Mouse (Mus musculus): ENCODE data around the gene Myh9. TPM values are rescaled to one million over a fixed set of nuclear protein-coding genes. Genes with fewer than 3 reads are reported as not detected.
"Not testable (repeated sequence)": the region's sequence is repeated elsewhere in the genome, so short reads cannot be mapped to it uniquely, and the experiment has no call there.

Myh9 gene
- polyA plus RNA-seq, 1 experiment from 2014 or later = 14.6 TPM

- Histone ChIP-seq H3K27me3 (ENCODE audit: control insufficient read depth, insufficient read depth, low read length) (no peaks in the 10 kb centered on the region), H3K4me2 (replicated peaks) (no peak overlapping the region), H3K36me3 (replicated peaks; ENCODE audit: control insufficient read depth, insufficient read depth) (no peaks in the 10 kb centered on the region), H3K4me1 (replicated peaks; ENCODE audit: control insufficient read depth, insufficient read depth, low read length) (no peaks in the 10 kb centered on the region), H3K9ac (no peak overlapping the region), H3K4me3 (replicated peaks; ENCODE audit: low read length) (no peak overlapping the region), H3K9me3 (ENCODE audit: control insufficient read depth, low read length) (no peaks in the 10 kb centered on the region), H3K27ac (no peak overlapping the region)
- 91% methylated on average over 1 of the region's 1 CpGs for WGBS
- no peak for ATAC-seq (ENCODE audit: low FRiP score)
- no peak for DNase-seq (ENCODE audit: low spot score)
These were observed 95.6 kb downstream of the Myh9 start for GRCm38 (mm10) chr15:77746326-77746725.

- ATAC-seq (ENCODE audit: low FRiP score) = no peak
- no peak overlapping the region for H3K27ac ChIP-seq
- no peak overlapping the region for H3K4me3 ChIP-seq (replicated peaks; ENCODE audit: low read length)
- no peak for DNase-seq (ENCODE audit: low spot score)
- H3K9ac ChIP-seq = no peak overlapping the region
- H3K4me1 ChIP-seq (replicated peaks; ENCODE audit: control insufficient read depth, insufficient read depth, low read length) = no peaks in the 10 kb centered on the region
- H3K36me3 ChIP-seq (replicated peaks; ENCODE audit: control insufficient read depth, insufficient read depth) = no peaks in the 10 kb centered on the region
- H3K27me3 ChIP-seq (ENCODE audit: control insufficient read depth, insufficient read depth, low read length) = no peaks in the 10 kb centered on the region
- no peak overlapping the region for H3K4me2 ChIP-seq (replicated peaks)
- no peaks in the 10 kb centered on the region for H3K9me3 ChIP-seq (ENCODE audit: control insufficient read depth, low read length)
These were observed 96.9 kb downstream of the Myh9 start for GRCm38 (mm10) chr15:77745081-77745480.

DNA sequence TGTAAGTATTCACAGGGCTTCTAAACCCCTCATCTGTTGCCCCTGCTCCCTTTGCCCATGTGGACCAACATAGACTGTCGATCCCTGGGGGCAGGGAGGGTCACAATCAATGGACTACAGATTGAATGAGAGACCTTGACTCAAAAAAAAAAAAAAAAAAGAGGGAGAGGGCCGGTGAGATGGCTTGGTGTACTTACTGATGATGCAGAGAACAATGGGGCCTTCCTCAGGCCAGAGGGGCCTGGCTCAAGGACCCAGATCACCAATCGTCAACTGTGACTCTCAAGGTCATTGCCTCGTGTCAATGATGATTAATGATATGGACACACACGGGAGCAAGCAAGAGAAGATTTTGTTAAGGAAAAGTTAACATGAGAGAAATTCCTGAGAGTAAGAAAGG, 97.3 kb downstream of the Myh9 start:
- WGBS = 52% methylated on average over 5 of the region's 5 CpGs
- DNase-seq (ENCODE audit: low spot score) = no peak
- no peaks in the 10 kb centered on the region for H3K9me3 ChIP-seq (ENCODE audit: control insufficient read depth, low read length)
- H3K27ac ChIP-seq = no peak overlapping the region
- no peak overlapping the region for H3K9ac ChIP-seq
- no peaks in the 10 kb centered on the region for H3K4me1 ChIP-seq (replicated peaks; ENCODE audit: control insufficient read depth, insufficient read depth, low read length)
- no peak overlapping the region for H3K4me2 ChIP-seq (replicated peaks)
- no peak for ATAC-seq (ENCODE audit: low FRiP score)
- H3K27me3 ChIP-seq (ENCODE audit: control insufficient read depth, insufficient read depth, low read length) = no peaks in the 10 kb centered on the region
- H3K36me3 ChIP-seq (replicated peaks; ENCODE audit: control insufficient read depth, insufficient read depth) = no peaks in the 10 kb centered on the region
- H3K4me3 ChIP-seq (replicated peaks; ENCODE audit: low read length) = no peak overlapping the region

DNA sequence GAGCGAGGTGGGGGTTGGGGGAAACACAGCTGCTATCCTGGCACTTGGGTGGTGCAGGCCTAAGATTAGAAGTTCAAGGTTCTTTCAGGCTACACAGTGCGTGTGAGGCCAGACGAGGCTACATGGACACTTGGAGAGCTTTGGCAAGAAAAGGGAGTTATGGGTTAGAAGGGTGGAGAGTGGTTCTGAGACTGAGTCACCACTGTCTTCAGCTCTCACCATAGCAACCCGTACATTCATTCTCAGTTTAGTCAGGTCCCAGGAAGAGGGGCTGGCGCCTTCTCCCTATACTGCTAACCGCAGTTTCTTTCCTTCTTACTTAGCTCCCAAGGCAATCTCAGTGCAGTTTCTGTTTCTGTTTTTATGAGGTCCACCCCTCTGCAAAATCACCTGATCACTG, 100.4 kb downstream of the Myh9 start:
- ATAC-seq (ENCODE audit: low FRiP score); H3K9me3 ChIP-seq (ENCODE audit: control insufficient read depth, low read length); H3K27me3 ChIP-seq (ENCODE audit: control insufficient read depth, insufficient read depth, low read length); H3K9ac ChIP-seq; DNase-seq (ENCODE audit: low spot score); H3K4me1 ChIP-seq (replicated peaks; ENCODE audit: control insufficient read depth, insufficient read depth, low read length); H3K4me2 ChIP-seq (replicated peaks); H3K36me3 ChIP-seq (replicated peaks; ENCODE audit: control insufficient read depth, insufficient read depth); H3K27ac ChIP-seq; H3K4me3 ChIP-seq (replicated peaks; ENCODE audit: low read length): not testable (repeated sequence)
- 90% methylated on average over 6 of the region's 6 CpGs for WGBS

DNA sequence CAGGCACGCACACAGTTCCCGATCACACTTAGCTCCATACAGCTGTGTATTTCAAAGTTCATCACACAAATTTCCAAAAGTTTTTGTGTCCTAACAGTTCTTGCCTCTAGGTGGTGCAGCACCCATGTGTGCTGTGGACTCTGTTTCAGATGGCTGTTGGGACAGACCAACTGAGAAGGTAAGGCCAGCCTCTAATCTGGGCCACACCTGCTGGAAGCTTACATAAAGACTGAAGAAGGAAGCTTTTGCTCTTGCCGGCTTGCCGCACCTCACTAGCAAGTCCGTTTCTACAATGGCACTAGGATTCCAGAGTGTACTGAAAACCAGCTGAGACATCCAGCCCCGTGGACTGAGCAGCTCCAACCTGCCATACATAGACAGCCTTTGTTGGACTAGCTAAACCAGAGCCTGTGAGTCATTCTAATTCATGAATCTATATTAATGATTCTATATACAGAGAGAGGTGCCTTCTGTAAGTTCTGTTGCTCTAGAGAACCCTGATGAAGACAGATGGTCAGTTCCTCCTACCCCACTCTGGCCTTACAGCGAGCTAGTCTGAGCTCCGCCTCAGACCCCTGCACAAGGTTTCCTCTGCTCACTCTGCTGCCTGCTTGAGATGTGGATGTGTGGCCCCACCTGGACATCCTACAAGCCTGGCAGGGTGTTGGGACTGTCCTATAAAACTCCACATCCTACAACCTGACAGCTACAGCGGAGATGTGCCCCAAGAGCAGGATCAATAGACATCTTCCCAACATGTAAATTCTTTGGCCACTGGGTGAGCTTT, 101.3 kb downstream of the Myh9 start:
- no peak overlapping the region for H3K4me3 ChIP-seq (replicated peaks; ENCODE audit: low read length)
- no peak overlapping the region for H3K27ac ChIP-seq
- 83% methylated on average over 9 of the region's 9 CpGs for WGBS
- no peaks in the 10 kb centered on the region for H3K4me1 ChIP-seq (replicated peaks; ENCODE audit: control insufficient read depth, insufficient read depth, low read length)
- H3K4me2 ChIP-seq (replicated peaks) = no peak overlapping the region
- DNase-seq (ENCODE audit: low spot score) (no peak), ATAC-seq (ENCODE audit: low FRiP score) (no peak)
- no peak overlapping the region for H3K9ac ChIP-seq
- no peaks in the 10 kb centered on the region for H3K36me3 ChIP-seq (replicated peaks; ENCODE audit: control insufficient read depth, insufficient read depth)
- no peaks in the 10 kb centered on the region for H3K27me3 ChIP-seq (ENCODE audit: control insufficient read depth, insufficient read depth, low read length)
- no peaks in the 10 kb centered on the region for H3K9me3 ChIP-seq (ENCODE audit: control insufficient read depth, low read length)

DNA sequence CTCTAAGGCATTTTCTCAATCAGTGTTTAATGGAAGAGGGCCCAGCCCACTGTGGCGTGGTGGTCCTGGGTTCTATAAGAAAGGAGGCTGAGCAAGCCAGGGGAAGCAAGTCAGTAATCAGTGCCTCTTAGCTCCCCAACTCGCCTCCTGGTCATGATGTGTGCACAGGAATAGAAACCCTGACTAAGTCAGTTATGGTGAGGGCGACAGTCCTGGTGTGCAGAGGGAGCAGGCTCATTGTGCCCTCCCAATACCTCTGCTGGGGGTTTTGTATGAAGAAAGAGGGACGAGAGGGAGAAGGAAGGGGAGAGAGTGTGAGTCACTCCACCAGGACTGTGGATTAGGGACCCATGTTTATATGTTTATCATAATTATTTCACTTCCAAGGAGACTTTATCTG, 108.1 kb downstream of the Myh9 start:
- not testable (repeated sequence) for H3K27me3 ChIP-seq (ENCODE audit: control insufficient read depth, insufficient read depth, low read length); H3K27ac ChIP-seq; H3K36me3 ChIP-seq (replicated peaks; ENCODE audit: control insufficient read depth, insufficient read depth); H3K9ac ChIP-seq; H3K4me1 ChIP-seq (replicated peaks; ENCODE audit: control insufficient read depth, insufficient read depth, low read length); H3K4me2 ChIP-seq (replicated peaks); ATAC-seq (ENCODE audit: low FRiP score); DNase-seq (ENCODE audit: low spot score); H3K4me3 ChIP-seq (replicated peaks; ENCODE audit: low read length); H3K9me3 ChIP-seq (ENCODE audit: control insufficient read depth, low read length)
- 71% methylated on average over 4 of the region's 4 CpGs for WGBS

- H3K27ac ChIP-seq; H3K4me3 ChIP-seq (replicated peaks; ENCODE audit: low read length); DNase-seq (ENCODE audit: low spot score); ATAC-seq (ENCODE audit: low FRiP score); H3K9ac ChIP-seq; H3K4me1 ChIP-seq (replicated peaks; ENCODE audit: control insufficient read depth, insufficient read depth, low read length); H3K4me2 ChIP-seq (replicated peaks); H3K9me3 ChIP-seq (ENCODE audit: control insufficient read depth, low read length); H3K36me3 ChIP-seq (replicated peaks; ENCODE audit: control insufficient read depth, insufficient read depth); H3K27me3 ChIP-seq (ENCODE audit: control insufficient read depth, insufficient read depth, low read length): not testable (repeated sequence)
- 79% methylated on average over 8 of the region's 8 CpGs for WGBS
These were observed 108.6 kb downstream of the Myh9 start for GRCm38 (mm10) chr15:77733380-77733779.

GRCm38 (mm10) chr15:77732851-77733250, 109.1 kb downstream of the Myh9 start:
- not testable (repeated sequence) for H3K4me2 ChIP-seq (replicated peaks); H3K36me3 ChIP-seq (replicated peaks; ENCODE audit: control insufficient read depth, insufficient read depth); H3K4me1 ChIP-seq (replicated peaks; ENCODE audit: control insufficient read depth, insufficient read depth, low read length); H3K27ac ChIP-seq; H3K9ac ChIP-seq; ATAC-seq (ENCODE audit: low FRiP score); DNase-seq (ENCODE audit: low spot score); H3K9me3 ChIP-seq (ENCODE audit: control insufficient read depth, low read length); H3K4me3 ChIP-seq (replicated peaks; ENCODE audit: low read length); H3K27me3 ChIP-seq (ENCODE audit: control insufficient read depth, insufficient read depth, low read length)
- 77% methylated on average over 10 of the region's 10 CpGs for WGBS

GRCm38 (mm10) chr15:77731605-77732004, 110.4 kb downstream of the Myh9 start:
- Histone ChIP-seq H3K9ac (no peak overlapping the region), H3K27me3 (ENCODE audit: control insufficient read depth, insufficient read depth, low read length) (no peaks in the 10 kb centered on the region), H3K9me3 (ENCODE audit: control insufficient read depth, low read length) (no peaks in the 10 kb centered on the region), H3K4me1 (replicated peaks; ENCODE audit: control insufficient read depth, insufficient read depth, low read length) (no peaks in the 10 kb centered on the region), H3K4me2 (replicated peaks) (no peak overlapping the region), H3K4me3 (replicated peaks; ENCODE audit: low read length) (no peak overlapping the region), H3K36me3 (replicated peaks; ENCODE audit: control insufficient read depth, insufficient read depth) (no peaks in the 10 kb centered on the region), H3K27ac (no peak overlapping the region)
- no peak for DNase-seq (ENCODE audit: low spot score)
- ATAC-seq (ENCODE audit: low FRiP score) = no peak
- WGBS = 90% methylated on average over 5 of the region's 5 CpGs

GRCm38 (mm10) chr15:77728739-77729138, 113.2 kb downstream of the Myh9 start, which contains the start of gene Apol9b:
TSS of gene Apol9b (plus strand) at chr15:77729039.
- not testable (repeated sequence) for ATAC-seq (ENCODE audit: low FRiP score); H3K9ac ChIP-seq; H3K4me2 ChIP-seq (replicated peaks); DNase-seq (ENCODE audit: low spot score); H3K4me1 ChIP-seq (replicated peaks; ENCODE audit: control insufficient read depth, insufficient read depth, low read length); H3K27me3 ChIP-seq (ENCODE audit: control insufficient read depth, insufficient read depth, low read length); H3K9me3 ChIP-seq (ENCODE audit: control insufficient read depth, low read length); H3K36me3 ChIP-seq (replicated peaks; ENCODE audit: control insufficient read depth, insufficient read depth); H3K27ac ChIP-seq; H3K4me3 ChIP-seq (replicated peaks; ENCODE audit: low read length)
- WGBS = 100% methylated on average over 1 of the region's 4 CpGs

Data from hindbrain, embryonic 14.5 days (tissue).